Mouse (Mus musculus) erythroblast, adult 5-6 weeks (primary cell): Measurements from ENCODE around the gene Gemin5. TPM values are rescaled to one million over a fixed set of nuclear protein-coding genes. Genes with fewer than 3 reads are reported as not detected.
"Not testable (repeated sequence)": the region's sequence is repeated elsewhere in the genome, so short reads cannot be mapped to it uniquely, and the experiment has no call there.

Experiments
- ATAC-seq: replicated peaks from 2 replicates; pipeline ENCODE4 v1.8.0; 2016; ENCODE audit warnings: moderate number of reproducible peaks, mild to moderate bottlenecking, moderate TSS enrichment, inconsistent platforms; ENCODE audit not compliant: poor library complexity, low FRiP score, severe bottlenecking
- total RNA-seq, 2 experiments: library from RNA; stranded (forward) in 1 of 2; stranded (reverse) in 1 of 2; fragments of 150-400 nt in 1 of 2; fragments of 200-764, 138-1000 nt in 1 of 2; gene quantifications; 2 replicates each; pipeline versions ENCODE4 v1.2.3 to v1.2.4; 2015 to 2017; ENCODE audit warnings: low replicate concordance in 2 of 2

Gemin5 gene
- 2.9 and 3.1 TPM in 2 replicates for total RNA-seq (2015; ENCODE audit: low replicate concordance)
- 2.0 and 3.6 TPM in 2 replicates for total RNA-seq (2017; ENCODE audit: low replicate concordance)

DNA sequence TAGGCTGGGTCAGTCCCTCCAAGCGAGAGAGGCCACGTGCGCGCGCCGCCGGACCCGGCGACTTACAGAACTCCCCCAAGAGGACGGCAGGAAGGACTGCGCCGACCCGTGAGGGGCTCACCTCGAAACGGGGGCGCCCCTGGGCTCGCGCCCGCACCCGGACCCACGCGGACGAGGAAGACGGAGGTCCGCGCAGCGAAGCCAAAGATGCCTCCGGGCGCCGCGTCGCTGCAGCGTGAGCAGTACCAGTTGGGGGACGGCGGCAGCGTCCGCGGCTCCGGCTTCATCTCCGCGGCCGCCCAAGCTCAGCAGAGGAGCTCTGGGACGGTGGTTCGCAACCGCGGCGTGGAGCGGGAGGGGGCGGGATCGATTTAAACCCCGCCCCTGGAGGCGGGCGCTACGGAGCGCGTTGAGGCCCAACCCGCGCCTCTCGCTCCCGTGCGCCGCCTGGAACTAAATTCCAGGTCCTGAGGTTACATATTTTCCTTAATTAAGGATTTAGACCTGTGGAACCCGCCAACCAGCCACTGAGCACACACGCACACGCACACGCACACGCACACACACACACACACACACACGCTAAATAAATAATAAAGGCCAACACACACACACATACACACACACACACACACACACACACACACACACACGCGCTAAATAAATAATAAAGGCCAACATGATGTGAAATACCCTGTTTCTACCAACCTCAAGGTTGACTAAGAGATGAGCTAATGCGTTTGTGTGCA, at the start of gene Gemin5:
Gene Gemin5 (minus strand): TSS at position 373 of the 749 bp plus-strand sequence.
- peak; percentile 80 for ATAC-seq

DNA sequence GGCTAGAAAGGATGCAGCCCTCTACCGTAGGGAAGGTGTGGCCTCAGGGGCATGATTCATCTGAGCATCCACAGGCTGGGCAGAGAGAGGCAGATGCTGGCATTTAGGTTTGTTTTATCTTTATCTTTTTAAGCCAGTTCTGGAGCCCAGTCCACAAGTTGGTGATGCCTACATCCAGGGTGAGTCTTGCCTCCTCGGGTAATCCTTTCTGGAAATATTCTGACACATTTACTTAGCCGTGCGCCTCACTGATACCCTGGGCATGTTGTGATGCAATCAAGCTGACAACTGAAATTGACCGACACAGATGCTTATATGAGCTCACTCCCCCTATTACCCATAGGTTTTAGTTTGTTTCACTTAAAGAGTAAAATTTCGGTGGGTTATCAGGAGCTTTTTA, 48.5 kb upstream of the Gemin5 start:
- ATAC-seq: no peak

- ATAC-seq: no peak
Measured at GRCm38 (mm10) chr11:58215814-58216213, 47.5 kb upstream of the Gemin5 start.

DNA sequence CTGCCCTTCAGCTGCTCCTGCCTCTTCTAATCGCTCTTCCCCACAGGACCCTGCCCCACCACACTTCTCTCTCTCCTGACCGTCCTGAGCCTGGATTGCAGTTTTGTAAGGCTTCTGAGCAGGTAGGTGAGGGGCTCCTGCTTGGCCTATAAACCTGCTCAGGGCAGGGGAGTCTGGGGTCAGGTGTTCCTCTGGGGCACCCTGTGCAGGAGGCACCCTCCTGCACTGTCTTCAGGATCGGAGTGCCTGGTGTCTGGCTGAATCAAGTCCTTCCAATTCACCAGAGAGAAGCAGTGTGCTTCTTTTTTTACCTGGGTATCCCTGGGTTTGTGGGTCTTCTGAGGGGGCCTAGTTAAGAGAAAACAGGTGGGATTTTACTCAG, 46.7 kb upstream of the Gemin5 start:
- ATAC-seq: not testable (repeated sequence)

DNA sequence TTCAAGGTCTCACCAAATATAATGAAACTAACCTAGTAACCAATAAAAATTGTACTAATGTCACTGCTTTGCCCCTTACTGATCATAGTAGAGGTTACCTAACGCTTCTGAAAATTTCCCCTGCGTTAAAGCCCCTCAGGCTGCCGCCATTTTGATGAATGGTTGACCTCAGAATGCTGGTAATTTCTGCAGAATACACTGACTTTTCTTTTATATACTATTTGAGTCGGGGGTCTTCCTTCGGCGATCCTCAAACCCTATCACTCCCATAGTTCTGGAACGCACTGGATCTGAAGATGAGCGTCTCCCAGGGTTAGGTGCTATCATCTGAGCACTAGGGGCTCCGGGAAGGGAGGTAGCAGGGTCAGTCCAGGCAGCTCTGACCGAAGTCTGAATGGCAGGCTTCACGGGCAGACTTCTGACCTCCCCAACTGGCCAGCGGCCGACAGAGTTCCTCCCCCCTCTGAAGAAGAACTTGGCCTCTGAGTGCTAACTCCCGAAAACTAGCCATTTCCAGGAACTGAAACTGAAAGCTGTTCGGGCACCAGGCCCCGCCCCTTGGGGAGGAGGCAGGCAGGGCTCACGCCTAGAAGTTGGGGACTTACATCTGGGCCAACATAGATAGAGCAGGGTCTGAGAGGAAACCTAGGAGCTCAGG, 46.2 kb upstream of the Gemin5 start:
- peak; percentile 96 for ATAC-seq

GRCm38 (mm10) chr11:58213673-58214342, 45.5 kb upstream of the Gemin5 start:
- ATAC-seq: 0 out of 2 replicates have a peak, but pooled peaks have one; percentile 24

GRCm38 (mm10) chr11:58211682-58212067, 43.3 kb upstream of the Gemin5 start:
- ATAC-seq: no peak

- ATAC-seq: no peak
Measured at GRCm38 (mm10) chr11:58211062-58211681, 42.8 kb upstream of the Gemin5 start.

DNA sequence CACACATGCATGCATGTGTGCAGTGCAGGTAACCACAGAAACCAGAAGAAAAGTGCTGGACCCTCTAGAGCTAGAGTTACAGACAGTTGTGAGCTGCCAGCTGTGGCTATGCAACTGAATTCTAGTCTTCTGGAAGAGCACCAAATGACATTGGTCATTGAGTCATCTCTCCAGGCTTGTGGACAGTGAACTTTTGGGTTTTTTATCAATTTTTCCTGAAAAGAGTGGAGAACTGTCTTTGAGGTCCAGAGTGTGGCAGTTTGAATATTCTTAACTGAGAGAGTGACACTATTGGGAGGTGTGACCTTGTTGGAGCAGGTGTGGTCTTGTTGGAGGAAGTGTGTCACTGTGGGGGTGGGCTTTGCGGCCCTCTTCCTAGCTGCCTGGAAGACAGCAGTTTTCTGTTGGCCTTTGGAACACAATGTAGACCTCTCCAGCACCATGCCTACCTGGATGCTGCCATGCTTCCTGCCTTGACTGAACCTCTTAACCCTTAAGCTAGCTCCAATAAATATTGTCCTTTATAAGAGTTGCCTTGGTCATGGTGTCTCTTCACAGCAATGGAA, 42.1 kb upstream of the Gemin5 start:
- ATAC-seq: no peak

DNA sequence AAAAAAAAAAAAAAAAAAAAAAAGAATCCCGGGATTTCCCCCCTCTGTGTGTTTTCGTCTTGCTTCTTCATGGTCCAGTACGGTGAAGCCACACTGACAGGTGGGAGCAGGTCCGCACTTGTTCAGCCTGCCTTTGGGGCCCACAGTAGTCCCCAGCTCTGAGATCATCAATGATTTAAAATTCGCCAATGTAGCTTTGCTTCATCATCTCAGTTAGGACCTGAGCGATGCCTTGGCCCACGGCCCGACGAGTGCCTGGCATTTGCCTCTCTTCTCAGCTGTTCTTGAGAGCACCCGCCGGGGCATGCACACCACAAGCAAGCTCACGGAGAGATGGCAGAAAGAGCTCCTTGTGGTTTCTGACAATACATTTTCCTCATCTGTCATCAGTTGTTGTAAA, 32.7 kb upstream of the Gemin5 start:
- no peak for ATAC-seq

DNA sequence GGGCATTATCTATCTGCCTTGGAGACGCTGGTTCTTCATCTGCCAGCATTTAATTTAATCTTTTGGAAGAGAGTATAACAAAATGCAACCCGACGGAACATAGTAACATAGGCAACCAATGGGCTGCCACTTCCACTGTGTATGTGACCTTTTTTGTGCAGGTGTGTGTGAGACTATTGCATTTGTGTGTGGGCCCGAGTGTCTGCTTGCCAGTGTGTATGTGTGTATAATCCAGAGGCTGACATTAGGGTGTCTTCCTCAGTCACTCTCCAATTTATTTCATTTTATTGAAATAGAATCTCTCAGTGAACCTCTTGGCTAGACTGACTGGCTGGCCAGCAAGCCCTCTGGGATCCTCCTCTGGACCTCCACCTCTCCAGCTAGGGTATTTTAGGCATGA, 31.9 kb upstream of the Gemin5 start:
- ATAC-seq: no peak

DNA sequence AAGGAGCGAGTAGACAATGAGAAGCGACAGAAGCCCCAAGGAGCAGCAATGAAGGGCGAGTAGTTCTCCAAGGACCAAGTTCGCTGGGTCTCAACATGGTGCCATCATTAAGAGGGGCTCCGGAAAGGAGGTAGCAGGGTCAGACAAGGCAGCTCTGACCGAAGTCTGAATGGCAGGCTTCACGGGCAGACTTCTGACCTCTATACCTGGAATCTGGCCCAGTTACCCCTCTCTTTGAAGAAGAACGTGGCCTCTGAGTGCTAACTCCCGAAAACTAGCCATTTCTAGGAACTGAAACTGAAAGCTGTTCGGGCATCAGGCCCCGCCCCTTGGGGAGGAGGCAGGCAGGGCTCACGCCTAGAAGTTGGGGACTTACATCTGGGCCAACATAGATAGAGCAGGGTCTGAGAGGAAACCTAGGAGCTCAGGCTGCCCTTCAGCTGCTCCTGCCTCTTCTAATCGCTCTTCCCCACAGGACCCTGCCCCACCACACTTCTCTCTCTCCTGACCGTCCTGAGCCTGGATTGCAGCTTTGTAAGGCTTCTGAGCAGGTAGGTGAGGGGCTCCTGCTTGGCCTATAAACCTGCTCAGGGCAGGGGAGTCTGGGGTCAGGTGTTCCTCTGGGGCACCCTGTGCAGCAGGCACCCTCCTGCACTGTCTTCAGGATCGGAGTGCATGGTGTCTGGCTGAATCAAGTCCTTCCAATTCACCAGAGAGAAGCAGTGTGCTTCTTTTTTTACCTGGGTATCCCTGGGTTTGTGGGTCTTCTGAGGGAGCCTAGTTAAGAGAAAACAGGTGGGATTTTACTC, 31.1 kb upstream of the Gemin5 start, which contains the start of the genes Igtp and Irgm2:
Gene Igtp (plus strand): TSS at position 328 of the 809 bp plus-strand sequence.
Gene Irgm2 (plus strand): TSS at position 390 of the 809 bp plus-strand sequence.
- ATAC-seq: peak; percentile 98

GRCm38 (mm10) chr11:58198663-58199062, 30.3 kb upstream of the Gemin5 start:
- no peak for ATAC-seq

DNA sequence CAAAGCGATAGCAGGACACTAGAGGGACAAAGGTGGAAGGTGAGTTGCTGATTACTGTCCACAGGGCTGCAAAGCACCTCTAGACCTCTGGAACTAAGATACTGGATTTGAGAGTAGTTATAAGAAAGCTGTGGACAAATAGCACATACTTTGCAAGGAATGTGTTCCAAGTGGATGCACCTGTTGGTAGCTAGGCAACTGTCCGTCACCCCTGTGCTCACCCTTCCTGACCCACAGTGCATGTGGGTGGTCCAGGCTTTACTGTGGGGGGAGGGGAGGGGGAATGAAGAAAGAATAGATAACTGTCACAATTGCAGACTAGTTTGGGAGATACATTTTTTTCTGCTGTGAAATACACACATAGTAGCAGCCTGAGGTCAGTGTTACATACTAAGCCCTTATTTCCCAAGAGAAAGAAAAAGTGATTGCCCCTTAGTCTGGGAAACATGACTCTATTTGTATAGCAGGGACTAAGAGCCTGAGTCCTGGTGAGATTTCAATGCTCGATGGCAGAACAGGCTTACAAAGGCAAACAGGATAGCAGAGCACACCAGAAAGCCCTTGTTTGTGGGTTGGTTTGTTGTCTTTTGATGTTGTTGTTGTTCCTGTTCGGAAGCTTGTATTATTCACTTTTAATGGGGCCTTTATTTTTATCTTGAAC, 25.7 kb upstream of the Gemin5 start:
- ATAC-seq: no peak

DNA sequence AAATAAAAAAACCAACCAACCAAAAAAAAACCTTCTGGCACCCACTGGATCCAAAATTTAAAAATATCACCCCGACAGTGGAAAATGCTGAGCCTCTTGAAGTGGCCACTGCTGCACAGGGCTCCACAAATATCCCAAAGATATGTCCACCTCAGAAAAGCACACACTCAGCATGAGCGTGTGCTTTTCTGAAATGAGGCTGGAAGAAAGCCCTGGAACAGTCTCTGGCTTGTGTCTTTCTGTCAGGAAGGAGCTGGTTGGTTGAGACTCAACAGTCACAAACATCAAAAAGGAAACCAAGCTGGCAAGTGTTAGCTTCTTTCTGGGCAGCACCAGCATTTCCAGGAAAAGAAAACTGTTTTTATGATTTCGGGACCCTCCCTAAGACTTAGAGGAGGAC, 25.0 kb upstream of the Gemin5 start:
- ATAC-seq: no peak

GRCm38 (mm10) chr11:58189675-58190074, 21.3 kb upstream of the Gemin5 start:
- ATAC-seq: no peak

DNA sequence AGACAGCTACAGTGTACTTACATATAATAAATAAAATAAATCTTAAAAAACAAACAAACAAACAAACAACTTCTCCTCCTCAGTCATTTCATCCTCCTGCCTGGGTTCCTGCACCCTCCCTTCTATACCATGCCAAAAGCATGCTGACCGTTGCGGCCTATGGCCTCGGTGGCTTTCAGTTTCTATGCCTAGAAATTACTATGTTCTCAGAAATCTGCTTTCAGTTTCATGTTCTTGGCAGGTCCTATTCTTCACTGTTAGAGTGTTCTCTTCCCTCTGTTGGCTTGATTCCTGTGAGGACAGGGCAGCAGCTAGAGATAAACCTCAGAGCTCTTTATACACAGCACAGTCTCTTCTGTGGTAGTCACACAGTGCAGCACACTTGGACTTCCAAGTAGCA, 15.2 kb upstream of the Gemin5 start:
- ATAC-seq: no peak

DNA sequence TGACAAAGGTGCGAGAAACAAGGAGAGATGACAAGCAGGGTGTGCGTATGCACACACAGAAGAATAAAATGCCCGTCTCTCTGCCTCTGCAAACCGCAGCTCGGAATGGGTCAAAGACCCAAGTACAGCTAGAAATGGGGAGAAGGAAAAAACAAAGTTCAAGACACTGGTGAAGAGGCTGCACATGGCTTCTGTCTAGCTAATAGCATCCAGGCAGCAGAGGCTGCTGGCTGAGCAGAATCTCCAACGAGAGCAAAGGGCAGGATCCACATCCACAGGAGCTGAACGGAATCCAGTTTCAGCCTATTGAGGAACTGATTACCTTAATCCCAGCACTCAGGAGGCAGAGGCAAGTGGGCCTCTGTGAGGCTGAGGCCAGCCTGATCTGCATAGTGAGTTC, 12.4 kb upstream of the Gemin5 start:
- ATAC-seq: no peak

GRCm38 (mm10) chr11:58179986-58180385, 11.6 kb upstream of the Gemin5 start:
- peak; percentile 33; the same call in 1 of the 2 replicates for ATAC-seq
